Mouse (Mus musculus): ENCODE measurements around the gene Gm21981. TPM values are rescaled to one million over a fixed set of nuclear protein-coding genes. Genes with fewer than 3 reads are reported as not detected.

Gene Gm21981
- 1.5 and 1.6 TPM in 2 replicates for polyA plus RNA-seq (2015; fragmentation: Nextera tagmentation; extraction: Ambion mirVana)

- Histone ChIP-seq H3K27me3 (replicated peaks) (no peaks in the 10 kb centered on the region), H3K4me2 (peak within 1 kb of the TSS; percentile 87), H3K4me1 (peaks cover 34% of the 10 kb centered on the region), H3K9ac (replicated peaks) (peak within 1 kb of the TSS; percentile 88), H3K36me3 (peaks cover 12% of the 10 kb centered on the region; the same call in 1 of the 2 replicates), H3K4me3 (replicated peaks) (peak within 1 kb of the TSS; percentile 77), H3K27ac (replicated peaks) (peak within 1 kb of the TSS; percentile 88), H3K9me3 (replicated peaks) (no peaks in the 10 kb centered on the region)
- 0% methylated on average over 3 of the region's 3 CpGs for WGBS
- no peak for ATAC-seq (ENCODE audit: low FRiP score)
Observed at GRCm38 (mm10) chr17:47694442-47694502, at the start of gene Gm21981. Gene Gm21981 (minus strand): TSS chr17:47694455.

DNA sequence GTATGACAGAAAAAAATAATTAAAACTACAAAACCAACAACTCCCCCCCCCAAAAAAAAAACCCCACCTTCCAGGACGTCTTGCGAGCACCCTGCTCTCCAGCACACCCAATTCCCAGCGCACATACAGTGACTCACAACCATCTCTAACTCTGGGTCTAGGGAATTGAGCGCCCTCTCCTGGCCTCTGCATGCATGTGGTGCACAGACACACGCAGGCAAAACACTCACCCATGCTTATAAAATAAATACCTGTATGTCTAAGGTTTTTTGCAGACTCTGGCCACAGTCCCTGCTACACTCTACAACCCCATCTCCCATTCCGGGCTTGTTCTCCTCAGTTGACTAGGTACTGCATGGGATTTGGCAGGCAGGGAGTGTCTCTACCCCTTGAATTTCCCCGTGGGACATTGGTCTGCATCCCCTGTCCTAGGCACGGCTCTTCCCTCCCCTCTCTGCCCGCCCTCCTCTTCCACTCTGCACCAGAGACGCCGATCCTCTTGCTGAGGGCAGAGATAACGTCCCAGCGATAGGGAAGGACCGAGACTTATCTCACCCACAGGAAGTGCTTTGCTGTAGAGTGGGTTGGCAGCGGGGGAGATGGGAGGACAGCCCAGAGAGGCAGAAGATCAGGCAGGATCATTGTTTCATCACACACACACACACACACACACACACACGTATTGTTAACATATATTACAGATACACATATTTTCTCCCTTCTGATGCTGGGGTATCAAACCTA lies 48.9 kb upstream of the Gm21981 start:
- 50% methylated on average over 16 of the region's 16 CpGs for WGBS
- ATAC-seq (ENCODE audit: low FRiP score) = no peak
- no peak overlapping the region for H3K4me3 ChIP-seq (replicated peaks)

GRCm38 (mm10) chr17:47740186-47740585 lies 45.9 kb upstream of the Gm21981 start:
- no peak overlapping the region for H3K9ac ChIP-seq (replicated peaks)
- no peak overlapping the region for H3K4me2 ChIP-seq
- no peaks in the 10 kb centered on the region for H3K36me3 ChIP-seq
- ATAC-seq (ENCODE audit: low FRiP score) = no peak
- H3K27me3 ChIP-seq (replicated peaks) = peaks cover 22% of the 10 kb centered on the region
- H3K4me1 ChIP-seq = peaks cover 26% of the 10 kb centered on the region
- no peak overlapping the region for H3K4me3 ChIP-seq (replicated peaks)
- H3K9me3 ChIP-seq (replicated peaks) = no peaks in the 10 kb centered on the region
- no peak overlapping the region for H3K27ac ChIP-seq (replicated peaks)
- WGBS = 48% methylated on average over 2 of the region's 2 CpGs

More for the DNA sequence above, 48.9 kb upstream of the Gm21981 start:
- Histone ChIP-seq H3K9ac (replicated peaks) (no peak overlapping the region), H3K36me3 (no peaks in the 10 kb centered on the region), H3K9me3 (replicated peaks) (no peaks in the 10 kb centered on the region), H3K4me2 (no peak overlapping the region), H3K4me1 (peaks cover 14% of the 10 kb centered on the region), H3K27ac (replicated peaks) (no peak overlapping the region), H3K27me3 (replicated peaks) (peaks cover 13% of the 10 kb centered on the region)

DNA sequence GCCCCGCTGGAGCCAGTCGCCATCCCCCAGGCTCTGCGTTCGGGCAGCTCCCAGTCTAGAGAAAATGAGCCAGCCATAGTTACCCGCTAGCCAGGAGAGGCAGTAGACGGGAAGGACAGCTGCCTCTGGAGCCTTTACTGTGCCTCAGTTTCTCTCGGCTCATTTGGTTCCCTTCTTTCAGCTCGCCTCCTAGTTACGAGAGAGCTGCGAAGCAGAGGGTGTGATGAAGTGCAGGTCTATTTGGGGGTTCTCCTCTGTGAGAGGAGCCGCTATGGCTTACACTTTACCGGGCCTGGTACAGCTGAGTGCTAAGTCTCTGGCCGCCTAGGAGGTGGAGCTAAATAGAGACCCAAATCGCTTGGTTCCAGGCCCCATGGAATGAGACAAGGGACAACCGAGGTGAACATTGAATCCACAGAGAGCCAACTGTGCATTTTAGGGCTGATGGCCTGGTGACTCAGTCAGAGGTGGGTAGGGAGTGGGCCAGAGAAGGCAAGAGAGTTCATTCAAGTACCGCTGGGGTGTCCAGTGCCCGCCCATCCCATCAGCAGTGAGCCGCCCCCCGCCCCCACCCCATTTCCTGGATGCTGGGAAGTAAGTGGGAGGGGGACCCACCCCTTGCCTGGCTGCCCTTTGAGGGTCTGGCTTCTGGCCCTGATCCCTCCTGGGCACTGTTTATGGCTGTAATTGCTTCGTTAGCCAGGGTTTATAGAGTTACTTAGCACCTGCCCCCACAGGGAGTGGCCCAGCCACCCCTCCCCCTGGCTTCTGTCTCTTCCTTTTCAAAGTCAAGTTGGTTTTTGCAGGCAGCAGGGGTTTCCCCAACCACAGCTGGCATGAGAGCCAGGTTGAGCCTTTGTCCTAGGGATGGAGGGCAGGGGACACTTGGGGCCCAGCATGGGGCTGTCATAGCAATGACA lies 44.9 kb upstream of the Gm21981 start:
- no peak for ATAC-seq (ENCODE audit: low FRiP score)
- Histone ChIP-seq H3K36me3 (no peaks in the 10 kb centered on the region), H3K9ac (replicated peaks) (0 out of 2 replicates have a peak overlapping the region, but pooled peaks have one; percentile 17), H3K4me3 (replicated peaks) (peak overlapping the region; percentile 65), H3K27ac (replicated peaks) (peak overlapping the region; percentile 29; the same call in 1 of the 2 replicates), H3K27me3 (replicated peaks) (peaks cover 22% of the 10 kb centered on the region), H3K9me3 (replicated peaks) (no peaks in the 10 kb centered on the region), H3K4me2 (peak overlapping the region; percentile 96), H3K4me1 (peaks cover 26% of the 10 kb centered on the region)
- 5% methylated on average over 20 of the region's 20 CpGs for WGBS

- ATAC-seq (ENCODE audit: low FRiP score) = peak; percentile 21
- under 1% methylated on average over 47 of the region's 61 CpGs for WGBS
- Histone ChIP-seq H3K27me3 (replicated peaks) (peaks cover 22% of the 10 kb centered on the region), H3K9me3 (replicated peaks) (no peaks in the 10 kb centered on the region), H3K9ac (replicated peaks) (peak overlapping the region; percentile 48; the same call in 1 of the 2 replicates), H3K27ac (replicated peaks) (peak overlapping the region; percentile 39), H3K36me3 (no peaks in the 10 kb centered on the region), H3K4me2 (peak overlapping the region; percentile 96), H3K4me1 (peaks cover 26% of the 10 kb centered on the region), H3K4me3 (replicated peaks) (peak overlapping the region; percentile 65)
Observed at GRCm38 (mm10) chr17:47738066-47738878, 44.0 kb upstream of the Gm21981 start.

GRCm38 (mm10) chr17:47737271-47738065 lies 43.2 kb upstream of the Gm21981 start:
- H3K4me3 ChIP-seq (replicated peaks) = peak overlapping the region; percentile 65
- WGBS = 1% methylated on average over 45 of the region's 60 CpGs
- H3K4me2 ChIP-seq = peak overlapping the region; percentile 96
- no peaks in the 10 kb centered on the region for H3K36me3 ChIP-seq
- H3K27ac ChIP-seq (replicated peaks) = peak overlapping the region; percentile 54
- peak; percentile 71 for ATAC-seq (ENCODE audit: low FRiP score)
- H3K9ac ChIP-seq (replicated peaks) = peak overlapping the region; percentile 53
- peaks cover 22% of the 10 kb centered on the region for H3K27me3 ChIP-seq (replicated peaks)
- peaks cover 26% of the 10 kb centered on the region for H3K4me1 ChIP-seq
- no peaks in the 10 kb centered on the region for H3K9me3 ChIP-seq (replicated peaks)

DNA sequence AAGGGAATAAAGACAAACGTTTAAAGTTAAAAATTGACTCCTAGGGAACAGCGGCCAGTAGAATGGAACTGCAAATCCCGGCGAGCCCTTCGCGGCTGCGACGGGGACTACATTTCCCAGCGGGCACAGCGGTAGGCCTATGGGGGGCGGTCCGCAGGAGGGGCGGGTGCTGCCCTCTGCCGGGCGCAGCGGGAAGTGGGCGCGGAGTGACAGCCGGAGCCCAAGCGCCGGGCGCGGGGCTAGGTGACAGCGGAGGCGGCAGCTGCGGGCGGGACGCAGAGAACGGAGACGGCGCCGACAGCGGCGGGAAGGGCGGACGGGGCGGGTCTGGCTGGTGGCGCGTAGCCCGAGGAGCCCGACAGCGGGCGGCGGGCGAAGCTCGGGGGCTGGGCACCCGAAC lies 42.6 kb upstream of the Gm21981 start, which contains the start of gene Tfeb:
Tfeb (plus strand) TSS at position 175 of the 400 bp plus-strand sequence.
- Histone ChIP-seq H3K9ac (replicated peaks) (peak within 1 kb of the TSS; percentile 53), H3K9me3 (replicated peaks) (no peaks in the 10 kb centered on the region), H3K36me3 (no peaks in the 10 kb centered on the region), H3K4me1 (peaks cover 26% of the 10 kb centered on the region), H3K27ac (replicated peaks) (peak within 1 kb of the TSS; percentile 54), H3K4me2 (peak within 1 kb of the TSS; percentile 96), H3K4me3 (replicated peaks) (peak within 1 kb of the TSS; percentile 65), H3K27me3 (replicated peaks) (peaks cover 21% of the 10 kb centered on the region)
- peak; percentile 73 for ATAC-seq (ENCODE audit: low FRiP score)
- WGBS = 1% methylated on average over 44 of the region's 47 CpGs

- peaks cover 26% of the 10 kb centered on the region for H3K4me1 ChIP-seq
- no peak overlapping the region for H3K9ac ChIP-seq (replicated peaks)
- no peak for ATAC-seq (ENCODE audit: low FRiP score)
- H3K27ac ChIP-seq (replicated peaks) = no peak overlapping the region
- H3K27me3 ChIP-seq (replicated peaks) = peaks cover 18% of the 10 kb centered on the region
- no peak overlapping the region for H3K4me3 ChIP-seq (replicated peaks)
- H3K36me3 ChIP-seq = no peaks in the 10 kb centered on the region
- no peaks in the 10 kb centered on the region for H3K9me3 ChIP-seq (replicated peaks)
- no peak overlapping the region for H3K4me2 ChIP-seq
- WGBS = 70% methylated on average over 14 of the region's 14 CpGs
Observed at GRCm38 (mm10) chr17:47735553-47736100, 41.4 kb upstream of the Gm21981 start.

DNA sequence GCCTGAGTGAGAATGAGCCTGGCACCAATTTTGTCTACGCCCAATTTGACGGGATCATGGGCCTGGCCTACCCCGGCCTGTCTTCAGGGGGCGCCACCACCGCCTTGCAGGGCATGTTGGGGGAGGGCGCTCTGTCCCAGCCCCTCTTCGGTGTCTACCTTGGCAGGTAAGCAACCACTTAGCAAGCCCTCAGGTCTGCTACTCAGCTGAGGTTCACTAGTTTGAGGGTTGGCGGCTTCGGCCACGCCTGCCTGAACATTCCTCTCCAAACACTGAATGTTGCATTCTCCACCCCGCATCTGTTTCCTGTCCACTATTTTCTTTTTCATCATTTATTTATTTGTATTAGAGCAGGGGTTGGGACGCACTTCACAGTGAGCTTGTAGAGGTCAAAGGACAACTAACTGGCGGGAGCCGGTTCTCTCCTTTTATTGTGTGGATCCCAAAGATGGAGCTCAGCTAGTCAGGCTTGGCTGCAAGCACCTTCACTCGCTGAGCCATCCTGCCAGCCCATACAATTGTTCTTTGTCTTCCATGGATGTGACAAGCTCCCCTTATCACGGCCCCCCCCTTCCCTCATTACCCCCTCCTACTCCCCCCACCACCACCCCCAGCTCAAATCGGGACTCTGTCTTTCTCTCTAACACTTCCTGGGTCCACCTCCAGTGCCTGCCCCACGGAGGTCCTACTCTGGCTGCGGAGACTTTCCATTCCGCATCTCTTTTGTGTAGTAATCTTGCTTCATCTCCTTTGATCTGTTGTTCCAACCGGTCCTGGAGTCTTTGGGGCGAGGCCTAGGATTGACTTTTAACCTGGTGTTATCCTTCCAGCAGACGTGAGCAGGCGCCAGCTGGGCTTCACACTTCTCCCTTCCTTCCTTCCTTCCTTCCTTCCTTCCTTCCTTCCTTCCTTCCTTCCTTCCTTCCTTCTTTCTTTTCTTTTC lies 36.6 kb upstream of the Gm21981 start:
- Histone ChIP-seq H3K4me1 (no peaks in the 10 kb centered on the region), H3K27ac (replicated peaks) (no peak overlapping the region), H3K9ac (replicated peaks) (no peak overlapping the region), H3K36me3 (no peaks in the 10 kb centered on the region), H3K4me2 (no peak overlapping the region), H3K9me3 (replicated peaks) (no peaks in the 10 kb centered on the region), H3K27me3 (replicated peaks) (peaks cover 4% of the 10 kb centered on the region; the same call in 1 of the 2 replicates), H3K4me3 (replicated peaks) (no peak overlapping the region)
- WGBS = 57% methylated on average over 24 of the region's 24 CpGs
- ATAC-seq (ENCODE audit: low FRiP score) = no peak

DNA sequence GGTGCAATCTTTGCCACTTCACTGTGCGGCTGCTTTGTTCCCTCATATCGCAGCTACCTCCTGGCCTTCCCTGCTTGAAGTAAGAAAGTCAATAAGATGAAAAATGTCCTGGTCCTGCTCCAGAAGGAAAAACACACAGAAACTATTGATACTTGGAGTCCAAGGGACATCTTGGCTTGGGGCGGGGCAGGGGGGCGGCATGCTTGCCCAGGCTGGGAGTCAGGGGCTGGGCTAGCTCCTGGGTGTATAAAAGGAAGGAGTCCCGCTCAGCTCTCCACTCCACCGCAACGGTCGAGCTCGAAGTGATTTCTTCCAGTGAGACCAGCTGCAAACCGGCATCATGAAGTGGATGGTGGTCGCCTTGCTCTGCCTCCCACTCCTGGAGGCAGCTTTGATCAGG lies 32.3 kb upstream of the Gm21981 start, which contains the start of gene Pgc:
Pgc (plus strand) TSS at position 277 of the 400 bp plus-strand sequence.
- Histone ChIP-seq H3K27me3 (replicated peaks) (peaks cover 4% of the 10 kb centered on the region; the same call in 1 of the 2 replicates), H3K4me1 (no peaks in the 10 kb centered on the region), H3K4me3 (replicated peaks) (no peak within 1 kb of the TSS), H3K9ac (replicated peaks) (no peak within 1 kb of the TSS), H3K36me3 (no peaks in the 10 kb centered on the region), H3K9me3 (replicated peaks) (no peaks in the 10 kb centered on the region), H3K4me2 (no peak within 1 kb of the TSS), H3K27ac (replicated peaks) (no peak within 1 kb of the TSS)
- no peak for ATAC-seq (ENCODE audit: low FRiP score)
- WGBS = 77% methylated on average over 11 of the region's 11 CpGs

Data from neural tube, embryonic 15.5 days (tissue).